Mouse (Mus musculus) T-helper 2 cell (primary cell): ENCODE data around the gene Plxnc1.

ENCODE experiments used
- in situ Hi-C: fragments of 300-600 bp; cut with MboI, MseI; formaldehyde crosslinking; loops from one replicate; pipeline ENCODE4 v1.15.1; 2025; ENCODE audit warnings: high pct_unique_total_duplicates

Gene Plxnc1

GRCm38 (mm10) chr10:94871506-94871905 lies 73.1 kb downstream of the Plxnc1 start:
- in situ Hi-C loops = no loop called here

DNA sequence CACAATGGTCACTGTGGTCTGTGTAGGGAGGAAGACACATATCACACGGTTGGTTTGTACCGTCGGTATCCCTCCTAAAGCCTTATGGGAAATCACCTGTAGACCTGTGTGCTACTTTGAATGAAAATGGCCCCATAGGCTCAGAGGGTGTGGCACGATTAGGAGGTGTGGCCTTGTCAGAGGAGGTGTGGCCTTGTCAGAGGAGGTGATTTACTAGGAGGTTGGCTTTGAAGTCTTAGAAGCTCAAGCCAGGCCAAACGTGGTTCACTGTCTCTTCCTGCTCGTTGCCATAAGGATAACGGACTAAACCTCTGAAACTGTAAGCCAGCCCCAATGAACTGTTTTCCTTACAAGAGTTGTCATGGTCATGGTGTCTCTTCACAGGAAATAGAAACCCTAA lies 73.5 kb downstream of the Plxnc1 start:
- in situ Hi-C loops = no loop called here

DNA sequence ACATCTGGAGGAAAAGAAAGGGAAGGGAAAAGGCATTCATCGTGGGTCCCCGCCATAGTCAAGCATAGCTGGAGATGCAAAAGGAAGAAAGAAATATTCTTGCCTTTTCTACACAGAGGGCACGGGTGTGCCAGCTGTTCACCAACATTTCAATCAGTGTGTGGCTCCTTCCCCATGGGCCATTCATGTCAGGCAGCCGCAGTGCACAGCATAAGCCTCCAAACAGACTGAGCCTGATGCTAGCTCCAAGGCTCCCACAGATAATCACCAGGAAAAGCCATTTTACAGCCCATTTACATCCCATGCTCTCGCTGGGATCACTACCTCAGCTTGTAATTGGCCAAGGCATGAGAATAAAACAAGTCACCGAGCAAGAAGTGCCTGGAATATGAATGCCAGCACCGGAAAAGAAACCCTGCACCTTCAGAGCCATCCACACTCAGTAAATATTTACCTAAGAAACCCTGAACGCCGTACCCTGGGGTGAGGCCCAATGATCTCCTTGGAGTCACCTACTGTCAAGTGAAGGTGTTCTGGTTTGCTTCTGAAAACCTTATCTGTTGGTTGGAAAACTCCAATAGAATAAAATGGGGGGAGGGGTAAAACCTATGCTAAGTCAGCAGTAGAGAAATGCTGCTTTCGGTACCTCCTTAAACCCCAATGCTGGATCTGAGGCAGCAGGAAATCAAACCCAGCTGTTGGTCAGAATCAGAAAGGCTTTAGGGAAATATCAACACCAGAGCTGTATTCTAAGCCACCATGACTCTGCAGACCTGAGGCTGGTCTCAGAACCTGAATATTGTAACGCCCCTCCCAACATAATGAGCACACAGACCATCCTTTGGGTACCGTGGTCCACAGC lies 77.4 kb downstream of the Plxnc1 start:
- in situ Hi-C loops = no loop called here

GRCm38 (mm10) chr10:94865206-94865605 lies 79.4 kb downstream of the Plxnc1 start:
- in situ Hi-C loops = no loop called here

DNA sequence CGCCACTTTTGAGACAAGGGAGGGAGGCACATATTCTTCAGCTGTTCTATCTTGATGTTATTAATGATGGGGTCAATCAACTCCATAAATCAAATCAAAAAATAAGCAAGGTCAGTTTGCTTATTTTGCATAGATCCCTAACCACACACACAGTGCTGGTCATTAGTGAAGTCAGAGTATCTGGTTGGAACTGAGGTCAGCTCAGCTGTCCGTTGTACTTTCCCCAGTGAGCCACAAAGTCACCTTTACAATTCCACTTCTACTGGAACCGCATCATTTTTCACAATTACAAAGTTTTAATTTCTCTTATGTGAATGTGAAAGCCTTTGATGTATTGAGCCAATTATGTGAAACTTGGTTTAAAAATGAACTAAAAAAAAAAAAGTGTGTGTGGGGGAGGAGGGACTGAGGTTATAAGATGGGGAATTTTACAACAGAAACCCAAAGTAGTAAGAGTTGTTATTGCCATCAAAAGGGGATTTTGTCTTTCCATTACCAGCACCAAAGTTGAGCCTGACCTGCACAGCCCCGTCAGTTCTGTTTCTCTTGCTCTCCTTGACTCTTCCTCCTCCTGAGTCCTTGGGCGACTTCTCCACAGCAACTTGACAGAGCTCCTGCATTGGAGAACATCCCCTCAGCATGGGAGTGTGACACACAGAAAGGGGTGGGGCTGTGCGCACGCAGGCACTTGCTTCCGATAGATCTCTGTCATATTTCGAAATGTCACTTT lies 80.3 kb downstream of the Plxnc1 start:
- in situ Hi-C loops = no loop called here

DNA sequence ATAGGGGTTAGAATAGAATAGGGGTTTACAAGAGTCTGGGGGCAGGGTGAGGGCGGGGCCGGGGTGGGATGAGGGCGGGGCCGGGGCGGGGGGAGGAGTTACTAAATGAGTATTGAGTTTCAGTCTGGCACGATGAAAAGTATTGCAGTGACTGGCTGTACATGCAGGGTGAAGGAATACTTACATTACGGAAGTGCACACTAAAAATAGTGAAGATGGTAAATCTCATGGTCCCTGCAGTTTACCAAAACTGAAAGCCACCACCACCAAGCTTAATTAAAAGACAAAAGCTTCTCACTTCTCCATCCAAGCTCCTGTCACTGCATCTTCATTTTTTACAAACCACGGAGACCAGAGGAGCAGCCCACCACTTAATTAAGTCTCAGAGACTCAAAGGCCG lies 81.4 kb downstream of the Plxnc1 start:
- in situ Hi-C loops = no loop called here

- in situ Hi-C loops = no loop called here
These were observed 83.8 kb downstream of the Plxnc1 start for GRCm38 (mm10) chr10:94860870-94861269.

DNA sequence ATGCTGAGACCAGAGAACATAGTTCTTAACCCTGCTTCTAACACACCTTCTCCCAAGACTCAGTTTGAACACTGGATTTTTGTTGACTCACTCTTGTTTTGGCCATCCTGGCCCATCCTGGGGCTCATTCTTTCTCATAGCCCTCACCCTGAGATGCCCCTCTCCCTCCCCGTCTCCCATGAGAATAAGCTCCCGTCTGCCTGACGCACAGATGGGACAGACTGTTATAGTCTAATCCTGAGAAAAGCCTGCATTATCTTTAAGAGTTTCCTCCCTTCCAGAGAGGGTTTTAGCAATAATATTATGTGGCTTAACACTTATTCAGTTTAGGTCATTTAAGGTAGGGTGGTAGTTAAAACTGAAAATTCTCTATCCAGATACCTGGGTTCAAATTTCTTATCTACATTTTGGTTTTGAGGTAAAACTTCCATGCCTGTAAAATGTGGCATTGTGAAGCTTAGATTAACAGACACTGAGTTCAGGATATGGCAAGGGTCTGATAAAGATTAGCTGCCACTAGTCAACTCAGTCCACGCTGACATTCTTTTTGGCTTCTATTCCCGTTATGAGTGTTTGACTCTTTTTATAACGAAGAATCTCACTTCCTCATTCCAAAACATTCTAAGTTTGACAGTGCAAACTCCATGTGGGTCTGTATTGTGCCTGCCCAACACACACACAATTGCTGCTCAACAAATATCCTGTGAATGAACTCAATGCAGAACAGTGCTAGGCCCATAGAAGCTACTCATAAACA lies 86.2 kb downstream of the Plxnc1 start:
- in situ Hi-C loops = no loop called here

GRCm38 (mm10) chr10:94850565-94850964 lies 94.1 kb downstream of the Plxnc1 start:
- in situ Hi-C loops = no loop called here

- in situ Hi-C loops = no loop called here
These were observed 94.7 kb downstream of the Plxnc1 start for GRCm38 (mm10) chr10:94849930-94850329.

- in situ Hi-C loops = no loop called here
These were observed 95.3 kb downstream of the Plxnc1 start for GRCm38 (mm10) chr10:94849360-94849759.

GRCm38 (mm10) chr10:94848344-94848743 lies 96.3 kb downstream of the Plxnc1 start:
- in situ Hi-C loops = no loop called here

DNA sequence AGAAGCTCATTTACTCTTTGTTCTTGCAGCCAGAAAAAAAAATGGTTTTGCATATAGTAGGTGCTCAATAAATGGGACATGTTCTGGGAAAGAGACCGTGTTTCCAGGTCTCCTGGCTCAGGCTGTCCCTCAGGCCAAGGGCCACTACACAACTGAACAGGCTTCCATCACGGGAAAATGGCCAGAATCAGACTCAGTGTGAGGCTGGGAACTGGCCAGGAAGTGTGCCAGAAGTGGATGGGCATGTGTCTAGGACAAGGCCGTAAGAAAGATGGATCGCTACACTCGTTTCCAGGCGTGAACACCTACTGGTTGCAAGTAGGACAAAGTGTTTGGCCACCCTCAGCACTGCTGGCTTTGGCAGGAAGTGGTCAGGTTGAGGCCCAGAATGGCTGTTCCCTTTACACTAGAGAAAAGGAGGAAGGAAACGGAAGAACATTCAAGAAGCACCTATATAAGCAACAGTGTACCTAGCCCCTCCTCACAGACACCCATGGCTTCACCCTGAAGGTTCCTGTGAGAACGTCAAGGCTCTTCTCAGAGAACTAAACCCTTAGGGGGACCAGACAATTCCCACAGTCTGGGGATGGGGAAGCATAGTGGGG lies 98.0 kb downstream of the Plxnc1 start:
- in situ Hi-C loops = no loop called here

DNA sequence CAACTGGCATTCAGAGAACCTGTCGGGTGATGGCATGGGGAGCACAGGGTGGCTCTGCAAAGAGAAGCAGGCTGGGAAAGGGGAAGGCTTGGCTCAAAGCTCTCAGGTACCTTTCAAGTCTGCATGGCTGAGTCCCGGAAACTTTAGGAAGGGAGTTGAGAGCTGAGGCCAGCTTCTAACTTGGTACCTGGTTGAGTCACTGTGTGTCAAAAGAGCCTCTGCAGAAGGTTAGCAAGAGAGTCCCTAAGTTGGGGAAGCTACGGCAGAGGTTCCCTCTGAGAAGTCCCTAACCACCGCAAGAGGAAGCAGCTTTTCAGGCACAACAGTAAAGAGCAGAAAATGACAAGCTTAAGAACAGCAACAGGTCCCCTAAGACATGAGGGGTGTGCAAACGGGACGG lies 99.9 kb downstream of the Plxnc1 start:
- in situ Hi-C loops = no loop called here

- in situ Hi-C loops = no loop called here
These were observed 108.8 kb downstream of the Plxnc1 start for GRCm38 (mm10) chr10:94835874-94836273.

DNA sequence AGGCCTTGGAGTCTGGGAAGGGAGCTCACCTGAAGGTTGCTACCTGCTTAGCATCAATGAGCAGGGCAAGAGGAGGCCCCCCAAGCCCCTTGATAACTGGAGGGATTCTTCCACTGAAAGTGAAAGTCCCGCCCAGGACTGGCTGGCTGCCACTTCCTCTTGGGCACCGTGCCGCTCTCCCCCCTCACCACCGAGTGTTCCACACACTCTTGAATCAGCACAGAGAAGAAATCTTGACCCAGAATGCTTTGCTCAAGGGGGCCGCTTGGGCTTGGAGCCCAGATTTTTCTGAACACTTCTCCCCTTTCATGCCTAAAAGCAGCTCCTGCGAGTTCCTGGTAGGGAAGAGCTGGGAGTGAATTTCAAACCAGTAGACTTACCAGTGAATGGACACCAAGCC lies 115.2 kb downstream of the Plxnc1 start:
- in situ Hi-C loops = loop anchor here (10.0 kb wide), 1 partner anchor 125 kb away; no protein-coding TSS in a partner anchor

DNA sequence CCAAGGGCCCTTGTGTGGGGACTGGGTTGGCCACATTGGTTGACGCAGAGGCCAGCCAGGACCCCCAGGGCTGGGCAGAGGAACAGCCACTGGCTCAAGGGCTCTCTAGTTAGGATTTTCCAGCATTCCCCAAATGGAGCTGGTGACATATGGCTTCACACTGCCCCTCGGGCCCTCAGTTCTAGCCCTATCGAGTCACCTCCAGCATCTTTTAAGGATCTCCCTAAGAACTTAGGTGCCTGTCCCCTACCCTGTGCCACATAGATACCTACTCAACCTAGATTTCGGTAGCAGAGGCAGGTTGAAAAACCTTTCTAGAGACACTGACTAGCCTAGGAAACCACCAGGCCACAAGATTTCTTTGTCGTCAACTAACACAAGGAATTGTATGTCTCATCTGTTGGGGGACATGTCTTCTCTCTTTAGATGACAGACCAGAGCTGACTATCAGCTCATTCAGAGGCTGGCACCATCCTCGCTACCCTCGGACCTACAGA lies 115.9 kb downstream of the Plxnc1 start:
- in situ Hi-C loops = loop anchor here (10.0 kb wide), 1 partner anchor 126 kb away; no protein-coding TSS in a partner anchor

GRCm38 (mm10) chr10:94827890-94828733 lies 116.5 kb downstream of the Plxnc1 start:
- in situ Hi-C loops = loop anchor here (10.0 kb wide), 1 partner anchor 127 kb away; no protein-coding TSS in a partner anchor

DNA sequence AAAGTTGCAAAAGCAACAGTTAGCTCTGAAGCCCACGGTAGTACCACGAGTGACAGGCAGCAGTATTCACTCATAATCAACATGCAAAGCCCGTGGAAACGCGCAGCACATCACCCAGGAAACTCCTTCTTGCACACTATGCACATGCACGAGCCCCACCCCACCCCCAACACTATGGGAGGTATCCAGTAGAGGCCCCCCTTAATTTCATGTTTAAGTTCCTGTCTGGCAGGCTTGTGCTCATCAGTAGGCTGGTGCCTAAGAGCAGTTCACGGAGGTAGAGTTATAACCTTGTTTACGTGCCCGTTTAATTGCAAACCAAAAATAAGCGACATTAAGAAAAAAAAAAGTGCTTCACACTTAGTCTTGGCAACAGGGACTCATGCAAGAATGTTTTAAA lies 117.3 kb downstream of the Plxnc1 start:
- in situ Hi-C loops = loop anchor here (10.0 kb wide), 1 partner anchor 127 kb away; no protein-coding TSS in a partner anchor

GRCm38 (mm10) chr10:94826436-94826835 lies 118.2 kb downstream of the Plxnc1 start:
- in situ Hi-C loops = loop anchor here (10.0 kb wide), 1 partner anchor 128 kb away; no protein-coding TSS in a partner anchor
